Mouse (Mus musculus): ENCODE data around the gene Ifngr2.

DNA sequence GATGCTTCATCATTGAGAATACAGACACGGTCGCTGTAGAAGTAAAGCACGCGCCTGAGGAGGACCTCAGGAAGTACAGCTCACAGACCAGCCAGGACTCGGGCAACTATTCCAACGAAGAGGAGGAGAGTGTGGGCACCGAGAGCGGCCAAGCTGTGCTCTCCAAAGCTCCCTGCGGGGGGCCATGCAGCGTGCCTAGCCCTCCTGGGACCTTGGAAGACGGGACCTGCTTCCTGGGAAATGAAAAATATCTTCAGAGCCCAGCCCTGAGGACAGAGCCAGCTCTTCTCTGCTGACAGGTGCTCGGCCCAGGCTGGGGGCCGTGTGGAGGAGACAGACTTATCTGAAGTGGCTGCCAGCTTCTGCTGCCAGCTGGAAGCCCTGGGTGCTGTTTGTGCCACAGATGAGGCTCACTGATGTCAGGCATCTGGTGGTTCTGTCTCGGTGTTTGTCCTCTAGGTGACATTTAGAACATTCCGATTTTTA lies 41.7 kb upstream of the Ifngr2 start:
- TF ChIP-seq CTCF (IDR thresholded peaks at IDR 0.05; ENCODE audit: extremely low read depth, insufficient read length, insufficient replicate concordance, low read depth, low read length) = no peak
- TF ChIP-seq POLR2A (IDR thresholded peaks at IDR 0.05; ENCODE audit: low read depth, low read length) = no peak
